Mouse (Mus musculus): Measurements from ENCODE around the gene Zfp512. TPM values are rescaled to one million over a fixed set of nuclear protein-coding genes. Genes with fewer than 3 reads are reported as not detected.

Zfp512 gene
- polyA plus RNA-seq (2015; fragmentation: Illumina TruSeq; extraction: RNeasy Lipid Tissue Mini Kit (QIAGEN cat#74804); ENCODE audit: insufficient read depth, low read depth, low replicate concordance), result 7.0 TPM

GRCm38 (mm10) chr5:31451878-31452561 lies at the start of gene Zfp512:
Zfp512 (plus strand) TSS chr5:31452431.

GRCm38 (mm10) chr5:31485440-31485839 lies 33.2 kb downstream of the Zfp512 start, which contains the start of gene 4930548H24Rik:
4930548H24Rik (plus strand) TSS chr5:31485740.

GRCm38 (mm10) chr5:31494513-31495297 lies 42.5 kb downstream of the Zfp512 start, which contains the start of gene Gpn1:
Gpn1 (plus strand) TSS chr5:31494741.

GRCm38 (mm10) chr5:31526354-31527116 lies 74.3 kb downstream of the Zfp512 start, which contains the start of gene Slc4a1ap:
Slc4a1ap (plus strand) TSS chr5:31526995.

GRCm38 (mm10) chr5:31527707-31528106 lies 75.5 kb downstream of the Zfp512 start, which contains the start of gene Supt7l:
Supt7l (minus strand) TSS chr5:31527807.

Other genes starting within 250 kb of the Zfp512 start
- gene Ppm1g, start 231.7 kb upstream of the Zfp512 start, polyA plus RNA-seq (2015; fragmentation: Illumina TruSeq; extraction: RNeasy Lipid Tissue Mini Kit (QIAGEN cat#74804); ENCODE audit: insufficient read depth, low read depth, low replicate concordance), result 12.2 TPM
- 26.8 TPM for gene Nrbp1, start 211.6 kb upstream of the Zfp512 start, polyA plus RNA-seq (2015; fragmentation: Illumina TruSeq; extraction: RNeasy Lipid Tissue Mini Kit (QIAGEN cat#74804); ENCODE audit: insufficient read depth, low read depth, low replicate concordance)
- not detected for gene Gm9970, start 211.2 kb upstream of the Zfp512 start, polyA plus RNA-seq (2015; fragmentation: Illumina TruSeq; extraction: RNeasy Lipid Tissue Mini Kit (QIAGEN cat#74804); ENCODE audit: insufficient read depth, low read depth, low replicate concordance)
- gene Krtcap3, start 200.7 kb upstream of the Zfp512 start, polyA plus RNA-seq (2015; fragmentation: Illumina TruSeq; extraction: RNeasy Lipid Tissue Mini Kit (QIAGEN cat#74804); ENCODE audit: insufficient read depth, low read depth, low replicate concordance), result 9.0 TPM
- 20.7 TPM for gene Ift172, start 161.3 kb upstream of the Zfp512 start, polyA plus RNA-seq (2015; fragmentation: Illumina TruSeq; extraction: RNeasy Lipid Tissue Mini Kit (QIAGEN cat#74804); ENCODE audit: insufficient read depth, low read depth, low replicate concordance)
- 2.1 TPM for gene Fndc4, start 156.4 kb upstream of the Zfp512 start, polyA plus RNA-seq (2015; fragmentation: Illumina TruSeq; extraction: RNeasy Lipid Tissue Mini Kit (QIAGEN cat#74804); ENCODE audit: insufficient read depth, low read depth, low replicate concordance)
- 1.1 TPM for gene Gckr, start 155.0 kb upstream of the Zfp512 start, polyA plus RNA-seq (2015; fragmentation: Illumina TruSeq; extraction: RNeasy Lipid Tissue Mini Kit (QIAGEN cat#74804); ENCODE audit: insufficient read depth, low read depth, low replicate concordance)
- gene 4930548H24Rik, start 33.3 kb downstream of the Zfp512 start, polyA plus RNA-seq (2015; fragmentation: Illumina TruSeq; extraction: RNeasy Lipid Tissue Mini Kit (QIAGEN cat#74804); ENCODE audit: insufficient read depth, low read depth, low replicate concordance), result not detected
- gene Gpn1, start 42.3 kb downstream of the Zfp512 start, polyA plus RNA-seq (2015; fragmentation: Illumina TruSeq; extraction: RNeasy Lipid Tissue Mini Kit (QIAGEN cat#74804); ENCODE audit: insufficient read depth, low read depth, low replicate concordance), result 4.6 TPM
- gene Slc4a1ap, start 74.6 kb downstream of the Zfp512 start, polyA plus RNA-seq (2015; fragmentation: Illumina TruSeq; extraction: RNeasy Lipid Tissue Mini Kit (QIAGEN cat#74804); ENCODE audit: insufficient read depth, low read depth, low replicate concordance), result 11.1 TPM
- 3.5 TPM for gene Supt7l, start 75.4 kb downstream of the Zfp512 start, polyA plus RNA-seq (2015; fragmentation: Illumina TruSeq; extraction: RNeasy Lipid Tissue Mini Kit (QIAGEN cat#74804); ENCODE audit: insufficient read depth, low read depth, low replicate concordance)
- gene Mrpl33, start 144.5 kb downstream of the Zfp512 start, polyA plus RNA-seq (2015; fragmentation: Illumina TruSeq; extraction: RNeasy Lipid Tissue Mini Kit (QIAGEN cat#74804); ENCODE audit: insufficient read depth, low read depth, low replicate concordance), result 35.6 TPM
- 2.3 TPM for gene Rbks, start 245.2 kb downstream of the Zfp512 start, polyA plus RNA-seq (2015; fragmentation: Illumina TruSeq; extraction: RNeasy Lipid Tissue Mini Kit (QIAGEN cat#74804); ENCODE audit: insufficient read depth, low read depth, low replicate concordance)
- 11.2 TPM for gene Babam2, start 245.3 kb downstream of the Zfp512 start, polyA plus RNA-seq (2015; fragmentation: Illumina TruSeq; extraction: RNeasy Lipid Tissue Mini Kit (QIAGEN cat#74804); ENCODE audit: insufficient read depth, low read depth, low replicate concordance)